Mouse (Mus musculus): ENCODE measurements around the gene Masp2.

- TF ChIP-seq SIN3A (IDR thresholded peaks at IDR 0.05; ENCODE audit: low read length) = no peak
- no peak for TF ChIP-seq CTCF (conservative IDR thresholded peaks at IDR 0.05 in 1 of 2, IDR thresholded peaks at IDR 0.05 in 1 of 2; ENCODE audit: low read depth in 2 of 2, low read length in 2 of 2)
- no peak for TF ChIP-seq EP300 (IDR thresholded peaks at IDR 0.05; ENCODE audit: low read length)
- no peak for TF ChIP-seq ZC3H11A (IDR thresholded peaks at IDR 0.05; ENCODE audit: low read depth, low read length)
- no peak for TF ChIP-seq TBP (conservative IDR thresholded peaks at IDR 0.05; ENCODE audit: low read depth, low read length)
- no peak for TF ChIP-seq POLR2A (IDR thresholded peaks at IDR 0.05; ENCODE audit: low read depth, low read length)
- no peak for TF ChIP-seq UBTF (IDR thresholded peaks at IDR 0.05; ENCODE audit: low read depth, low read length)
- TF ChIP-seq RAD21 (IDR thresholded peaks at IDR 0.05; ENCODE audit: low read depth, low read length) = no peak
- TF ChIP-seq BHLHE40 (IDR thresholded peaks at IDR 0.05; ENCODE audit: low read depth, low read length) = no peak
- TF ChIP-seq RCOR1 (conservative IDR thresholded peaks at IDR 0.05; ENCODE audit: low read depth, low read length) = no peak
- no peak for TF ChIP-seq HCFC1 (IDR thresholded peaks at IDR 0.05; ENCODE audit: low read depth, low read length)
Observed at GRCm38 (mm10) chr4:148643291-148644156, 41.2 kb downstream of the Masp2 start, which contains the start of gene Gm572.
